Mouse (Mus musculus): Measurements from ENCODE around the gene Fam193a. TPM values are rescaled to one million over a fixed set of nuclear protein-coding genes. Genes with fewer than 3 reads are reported as not detected.

Fam193a gene
- total RNA-seq, 2 experiments from 2014 or later = 27.1 to 48.2 TPM

- ATAC-seq (replicated peaks; ENCODE audit: poor library complexity) = peak; percentile 80
Measured at GRCm38 (mm10) chr5:34378787-34379186, 9.1 kb downstream of the Fam193a start.

- no peak for ATAC-seq (replicated peaks; ENCODE audit: poor library complexity)
Measured at GRCm38 (mm10) chr5:34381700-34382099, 12.0 kb downstream of the Fam193a start.

GRCm38 (mm10) chr5:34385616-34386015, 15.9 kb downstream of the Fam193a start:
- no peak for ATAC-seq (replicated peaks; ENCODE audit: poor library complexity)

- ATAC-seq (replicated peaks; ENCODE audit: poor library complexity) = no peak
Measured at GRCm38 (mm10) chr5:34386744-34387143, 17.0 kb downstream of the Fam193a start.

- no peak for ATAC-seq (replicated peaks; ENCODE audit: poor library complexity)
Measured at GRCm38 (mm10) chr5:34393251-34393650, 23.5 kb downstream of the Fam193a start.

GRCm38 (mm10) chr5:34395347-34395746, 25.6 kb downstream of the Fam193a start:
- no peak for ATAC-seq (replicated peaks; ENCODE audit: poor library complexity)

- no peak for ATAC-seq (replicated peaks; ENCODE audit: poor library complexity)
Measured at GRCm38 (mm10) chr5:34395850-34396540, 26.3 kb downstream of the Fam193a start.

GRCm38 (mm10) chr5:34397866-34398265, 28.1 kb downstream of the Fam193a start:
- 0 out of 2 replicates have a peak, but pooled peaks have one; percentile 44 for ATAC-seq (replicated peaks; ENCODE audit: poor library complexity)

- no peak for ATAC-seq (replicated peaks; ENCODE audit: poor library complexity)
Measured at GRCm38 (mm10) chr5:34398326-34398725, 28.6 kb downstream of the Fam193a start.

- ATAC-seq (replicated peaks; ENCODE audit: poor library complexity) = no peak
Measured at GRCm38 (mm10) chr5:34407366-34407918, 37.7 kb downstream of the Fam193a start.

- ATAC-seq (replicated peaks; ENCODE audit: poor library complexity) = no peak
Measured at GRCm38 (mm10) chr5:34409002-34409401, 39.3 kb downstream of the Fam193a start.

GRCm38 (mm10) chr5:34410819-34411218, 41.1 kb downstream of the Fam193a start:
- 0 out of 2 replicates have a peak, but pooled peaks have one; percentile 29 for ATAC-seq (replicated peaks; ENCODE audit: poor library complexity)

GRCm38 (mm10) chr5:34413921-34414320, 44.2 kb downstream of the Fam193a start:
- ATAC-seq (replicated peaks; ENCODE audit: poor library complexity) = no peak

GRCm38 (mm10) chr5:34417251-34418008, 47.7 kb downstream of the Fam193a start:
- no peak for ATAC-seq (replicated peaks; ENCODE audit: poor library complexity)

GRCm38 (mm10) chr5:34419188-34419587, 49.5 kb downstream of the Fam193a start:
- ATAC-seq (replicated peaks; ENCODE audit: poor library complexity) = no peak

- no peak for ATAC-seq (replicated peaks; ENCODE audit: poor library complexity)
Measured at GRCm38 (mm10) chr5:34430776-34431175, 61.0 kb downstream of the Fam193a start.

GRCm38 (mm10) chr5:34433786-34434185, 64.1 kb downstream of the Fam193a start:
- no peak for ATAC-seq (replicated peaks; ENCODE audit: poor library complexity)

- no peak for ATAC-seq (replicated peaks; ENCODE audit: poor library complexity)
Measured at GRCm38 (mm10) chr5:34434241-34434640, 64.5 kb downstream of the Fam193a start.

- ATAC-seq (replicated peaks; ENCODE audit: poor library complexity) = no peak
Measured at GRCm38 (mm10) chr5:34438052-34438451, 68.3 kb downstream of the Fam193a start.

- no peak for ATAC-seq (replicated peaks; ENCODE audit: poor library complexity)
Measured at GRCm38 (mm10) chr5:34438659-34439058, 68.9 kb downstream of the Fam193a start.

GRCm38 (mm10) chr5:34439768-34440167, 70.0 kb downstream of the Fam193a start:
- ATAC-seq (replicated peaks; ENCODE audit: poor library complexity) = 0 out of 2 replicates have a peak, but pooled peaks have one; percentile 20

- 0 out of 2 replicates have a peak, but pooled peaks have one; percentile 23 for ATAC-seq (replicated peaks; ENCODE audit: poor library complexity)
Measured at GRCm38 (mm10) chr5:34441797-34442196, 72.1 kb downstream of the Fam193a start.

All from megakaryocyte progenitor cell, adult 5-6 weeks (primary cell).